Mouse (Mus musculus): Measurements from ENCODE around the gene Rxfp1. TPM values are rescaled to one million over a fixed set of nuclear protein-coding genes. Genes with fewer than 3 reads are reported as not detected.
A peak's percentile ranks its signal among the peaks of the same experiment; 100 is the strongest.

Gene Rxfp1
- 18.4 and 27.6 TPM in 2 replicates for total RNA-seq (2014; rRNA removed; ENCODE audit: low replicate concordance)
- polyA plus RNA-seq (2015; fragmentation: Nextera tagmentation; extraction: Ambion mirVana), result 5.4 and 6.3 TPM in 2 replicates

GRCm38 (mm10) chr3:79737780-79738179 lies at the start of gene Rxfp1:
Gene Rxfp1, minus strand, starts transcription at chr3:79737880.
- DNase-seq (ENCODE audit: low spot score) (no peak), ATAC-seq (ENCODE audit: insufficient read depth, low read depth) (peak; percentile 47)
- no peak for TF ChIP-seq EP300 (IDR thresholded peaks at IDR 0.05; ENCODE audit: low read depth)
- no peak for TF ChIP-seq CTCF (IDR thresholded peaks at IDR 0.05; ENCODE audit: low read depth)
- H3K4me2 ChIP-seq (ENCODE audit: low read depth, low read length), result peak within 1 kb of the TSS; percentile 53
- peak within 1 kb of the TSS; percentile 30; the same call in 1 of the 2 replicates for H3K27ac ChIP-seq (ENCODE audit: low read depth)
- no peaks in the 10 kb centered on the region for H3K27me3 ChIP-seq (ENCODE audit: control insufficient read depth, insufficient read depth, low read length)
- WGBS, result 14% methylated on average over 3 of the region's 4 CpGs
- peak within 1 kb of the TSS; percentile 21; the same call in 1 of the 2 replicates for H3K4me3 ChIP-seq (ENCODE audit: low read depth, low read length)
- peaks cover 7% of the 10 kb centered on the region; the same call in 1 of the 2 replicates for H3K4me1 ChIP-seq (ENCODE audit: control insufficient read depth, insufficient read depth)
- no peaks in the 10 kb centered on the region for H3K9me3 ChIP-seq (replicated peaks; ENCODE audit: control insufficient read depth, low read length)
- H3K9ac ChIP-seq (replicated peaks; ENCODE audit: low read depth, low read length), result 0 out of 2 replicates have a peak within 1 kb of the TSS, but pooled peaks have one; percentile 26
- H3K36me3 ChIP-seq (replicated peaks; ENCODE audit: control insufficient read depth, insufficient read depth, low read length), result no peaks in the 10 kb centered on the region

DNA sequence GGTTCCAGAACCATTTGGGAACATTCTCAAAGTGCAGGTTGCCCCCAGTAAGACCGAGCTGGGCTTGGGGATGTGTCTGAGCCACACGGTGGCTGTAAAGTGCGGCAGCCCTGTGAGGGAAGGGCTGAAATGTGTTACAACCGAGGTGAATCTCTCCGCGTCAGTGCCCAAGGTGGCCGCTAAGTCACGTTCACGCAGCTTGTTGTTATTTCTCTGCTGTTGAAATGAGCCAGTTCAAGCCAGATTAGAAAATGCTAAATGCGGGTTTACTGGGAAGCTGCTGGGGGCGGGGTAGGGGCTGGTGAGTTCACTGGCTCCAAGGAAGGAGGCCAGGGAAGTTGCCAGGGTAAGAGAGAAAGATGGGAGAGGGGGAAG lies 46.7 kb upstream of the Rxfp1 start:
- TF ChIP-seq EP300 (IDR thresholded peaks at IDR 0.05; ENCODE audit: low read depth), result no peak
- no peak for TF ChIP-seq CTCF (IDR thresholded peaks at IDR 0.05; ENCODE audit: low read depth)
- H3K27me3 ChIP-seq (ENCODE audit: control insufficient read depth, insufficient read depth, low read length), result no peaks in the 10 kb centered on the region
- H3K4me2 ChIP-seq (ENCODE audit: low read depth, low read length), result peak overlapping the region; percentile 63
- 9% methylated on average over 11 of the region's 11 CpGs for WGBS
- no peaks in the 10 kb centered on the region for H3K36me3 ChIP-seq (replicated peaks; ENCODE audit: control insufficient read depth, insufficient read depth, low read length)
- H3K4me3 ChIP-seq (ENCODE audit: low read depth, low read length), result peak overlapping the region; percentile 35
- H3K9me3 ChIP-seq (replicated peaks; ENCODE audit: control insufficient read depth, low read length), result no peaks in the 10 kb centered on the region
- no peaks in the 10 kb centered on the region for H3K4me1 ChIP-seq (ENCODE audit: control insufficient read depth, insufficient read depth)
- ATAC-seq (ENCODE audit: insufficient read depth, low read depth) (peak; percentile 84), DNase-seq (ENCODE audit: low spot score) (peak; percentile 75)
- peak overlapping the region; percentile 79 for H3K27ac ChIP-seq (ENCODE audit: low read depth)
- H3K9ac ChIP-seq (replicated peaks; ENCODE audit: low read depth, low read length), result peak overlapping the region; percentile 49; the same call in 1 of the 2 replicates

- DNase-seq (ENCODE audit: low spot score) (peak; percentile 46), ATAC-seq (ENCODE audit: insufficient read depth, low read depth) (peak; percentile 73)
- Histone ChIP-seq H3K27me3 (ENCODE audit: control insufficient read depth, insufficient read depth, low read length) (no peaks in the 10 kb centered on the region), H3K27ac (ENCODE audit: low read depth) (peak overlapping the region; percentile 79), H3K4me2 (ENCODE audit: low read depth, low read length) (peak overlapping the region; percentile 63), H3K4me3 (ENCODE audit: low read depth, low read length) (peak overlapping the region; percentile 35), H3K36me3 (replicated peaks; ENCODE audit: control insufficient read depth, insufficient read depth, low read length) (no peaks in the 10 kb centered on the region), H3K9ac (replicated peaks; ENCODE audit: low read depth, low read length) (peak overlapping the region; percentile 49; the same call in 1 of the 2 replicates), H3K4me1 (ENCODE audit: control insufficient read depth, insufficient read depth) (no peaks in the 10 kb centered on the region), H3K9me3 (replicated peaks; ENCODE audit: control insufficient read depth, low read length) (no peaks in the 10 kb centered on the region)
- WGBS, result 14% methylated on average over 10 of the region's 10 CpGs
- TF ChIP-seq CTCF (IDR thresholded peaks at IDR 0.05; ENCODE audit: low read depth), result no peak
- no peak for TF ChIP-seq EP300 (IDR thresholded peaks at IDR 0.05; ENCODE audit: low read depth)
These were observed 46.1 kb upstream of the Rxfp1 start for GRCm38 (mm10) chr3:79783630-79784361.

DNA sequence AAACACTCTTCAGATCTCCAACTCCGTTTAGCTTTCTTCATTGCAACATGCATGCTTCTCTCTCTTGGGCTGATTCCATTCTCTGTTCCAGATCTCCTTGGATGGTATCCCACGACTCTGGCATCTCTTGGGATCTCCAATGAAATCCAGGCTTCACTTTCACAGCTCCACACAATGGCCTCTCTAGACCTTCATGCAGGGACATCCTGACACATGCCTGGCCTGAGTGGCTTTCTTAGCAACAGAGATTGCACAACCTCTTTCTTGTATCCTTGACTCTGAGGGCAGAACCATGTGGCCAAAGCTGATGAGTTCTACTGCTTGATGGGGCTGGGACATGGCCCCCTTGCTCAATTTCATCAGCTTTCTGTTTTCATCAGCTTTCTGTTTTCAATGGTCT lies 35.0 kb upstream of the Rxfp1 start:
- no peak for DNase-seq (ENCODE audit: low spot score)
- Histone ChIP-seq H3K27ac (ENCODE audit: low read depth) (no peak overlapping the region), H3K4me2 (ENCODE audit: low read depth, low read length) (no peak overlapping the region), H3K4me1 (ENCODE audit: control insufficient read depth, insufficient read depth) (no peaks in the 10 kb centered on the region), H3K9me3 (replicated peaks; ENCODE audit: control insufficient read depth, low read length) (no peaks in the 10 kb centered on the region), H3K27me3 (ENCODE audit: control insufficient read depth, insufficient read depth, low read length) (no peaks in the 10 kb centered on the region), H3K9ac (replicated peaks; ENCODE audit: low read depth, low read length) (no peak overlapping the region), H3K4me3 (ENCODE audit: low read depth, low read length) (no peak overlapping the region), H3K36me3 (replicated peaks; ENCODE audit: control insufficient read depth, insufficient read depth, low read length) (no peaks in the 10 kb centered on the region)
- WGBS, result 66% methylated on average over 2 of the region's 2 CpGs
- ATAC-seq (ENCODE audit: insufficient read depth, low read depth), result no peak
- no peak for TF ChIP-seq CTCF (IDR thresholded peaks at IDR 0.05; ENCODE audit: low read depth)

DNA sequence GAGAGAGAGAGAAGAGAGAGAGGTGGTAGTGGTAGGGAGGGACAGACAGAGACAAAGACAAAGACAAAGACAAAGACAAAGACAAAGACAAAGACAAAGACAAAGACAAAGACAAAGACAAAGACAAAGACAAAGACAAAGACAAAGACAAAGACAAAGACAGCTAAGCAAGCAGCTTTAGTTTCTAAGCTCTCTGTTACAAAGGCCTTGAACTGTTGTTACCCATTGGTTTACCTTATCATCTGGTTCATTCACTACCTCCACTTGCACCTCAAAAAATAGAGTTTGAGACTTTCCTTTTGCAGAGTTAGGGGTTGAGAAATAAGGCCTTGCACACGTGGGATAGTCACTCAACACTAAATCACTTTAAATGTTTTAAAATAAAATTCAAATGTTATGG lies 16.1 kb upstream of the Rxfp1 start:
- Histone ChIP-seq H3K4me1 (ENCODE audit: control insufficient read depth, insufficient read depth) (no peaks in the 10 kb centered on the region), H3K36me3 (replicated peaks; ENCODE audit: control insufficient read depth, insufficient read depth, low read length) (no peaks in the 10 kb centered on the region), H3K9ac (replicated peaks; ENCODE audit: low read depth, low read length) (no peak overlapping the region), H3K9me3 (replicated peaks; ENCODE audit: control insufficient read depth, low read length) (no peaks in the 10 kb centered on the region), H3K4me3 (ENCODE audit: low read depth, low read length) (no peak overlapping the region), H3K27ac (ENCODE audit: low read depth) (no peak overlapping the region), H3K4me2 (ENCODE audit: low read depth, low read length) (no peak overlapping the region), H3K27me3 (ENCODE audit: control insufficient read depth, insufficient read depth, low read length) (no peaks in the 10 kb centered on the region)
- no peak for DNase-seq (ENCODE audit: low spot score)
- no peak for ATAC-seq (ENCODE audit: insufficient read depth, low read depth)
- 80% methylated on average over 1 of the region's 1 CpGs for WGBS
- no peak for TF ChIP-seq EP300 (IDR thresholded peaks at IDR 0.05; ENCODE audit: low read depth)
- TF ChIP-seq CTCF (IDR thresholded peaks at IDR 0.05; ENCODE audit: low read depth), result no peak

Data from heart, postnatal 0 days (tissue).